Mouse (Mus musculus) adrenal gland, adult 2 months (tissue): Measurements from ENCODE around the gene Smg9. TPM values are rescaled to one million over a fixed set of nuclear protein-coding genes. Genes with fewer than 3 reads are reported as not detected.
"Not testable (repeated sequence)": the region's sequence is repeated elsewhere in the genome, so short reads cannot be mapped to it uniquely, and the experiment has no call there.

Source experiments
- DNase-seq: peaks from one replicate; pipeline ENCODE4 v3.0.0; 2021
- polyA plus RNA-seq: library from polyadenylated mRNA; depleted of rRNA; stranded (reverse); fragments of >200 nt; gene quantifications from 2 replicates; pipeline ENCODE4 v1.2.3, GENCODE M21; 2012
- total RNA-seq, 2 experiments: library from RNA; stranded (reverse); gene quantifications; 2 replicates each; pipeline ENCODE4 v1.2.3; 2021

The Smg9 gene
- total and polyA plus RNA-seq, 3 experiments: 19.7 to 46.0 (median 20.2) TPM

DNA sequence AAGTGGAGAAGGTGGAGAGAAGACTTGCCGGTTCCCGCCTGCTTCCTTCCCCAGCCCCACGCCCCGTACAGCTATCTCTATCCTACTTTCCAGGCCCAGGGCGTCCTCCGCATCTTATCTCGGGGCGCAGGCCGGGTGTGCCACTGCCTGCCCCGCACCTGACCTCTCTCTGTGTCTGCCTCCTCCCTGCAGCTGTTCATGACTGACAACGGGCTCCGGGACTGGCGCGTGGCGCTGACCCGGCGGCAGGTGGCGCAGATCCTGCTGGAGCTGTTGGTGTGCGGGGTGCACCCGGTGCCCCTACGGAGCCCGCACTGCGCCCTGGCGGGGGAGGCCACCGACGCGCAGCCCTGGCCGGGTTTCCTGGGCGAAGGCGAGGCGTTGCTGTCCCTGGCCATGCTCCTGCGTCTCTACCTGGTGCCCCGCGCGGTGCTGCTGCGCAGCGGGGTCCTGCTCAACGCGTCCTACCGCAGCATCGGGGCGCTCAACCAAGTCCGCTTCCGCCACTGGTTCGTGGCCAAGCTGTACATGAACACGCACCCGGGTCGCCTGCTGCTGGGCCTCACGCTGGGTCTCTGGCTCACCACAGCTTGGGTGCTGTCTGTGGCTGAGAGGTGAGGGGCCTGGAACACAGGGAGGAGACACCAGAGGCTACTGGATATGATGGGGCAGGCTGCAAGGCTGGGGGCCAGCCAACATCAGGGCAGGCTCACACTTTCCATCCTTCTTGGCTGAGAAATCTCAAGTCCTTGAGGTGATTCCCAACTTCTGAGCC lies 22.1 kb upstream of the Smg9 start:
- DNase-seq: peak; percentile 71

- DNase-seq: no peak
Measured at GRCm38 (mm10) chr7:24378049-24378701, 21.2 kb upstream of the Smg9 start.

DNA sequence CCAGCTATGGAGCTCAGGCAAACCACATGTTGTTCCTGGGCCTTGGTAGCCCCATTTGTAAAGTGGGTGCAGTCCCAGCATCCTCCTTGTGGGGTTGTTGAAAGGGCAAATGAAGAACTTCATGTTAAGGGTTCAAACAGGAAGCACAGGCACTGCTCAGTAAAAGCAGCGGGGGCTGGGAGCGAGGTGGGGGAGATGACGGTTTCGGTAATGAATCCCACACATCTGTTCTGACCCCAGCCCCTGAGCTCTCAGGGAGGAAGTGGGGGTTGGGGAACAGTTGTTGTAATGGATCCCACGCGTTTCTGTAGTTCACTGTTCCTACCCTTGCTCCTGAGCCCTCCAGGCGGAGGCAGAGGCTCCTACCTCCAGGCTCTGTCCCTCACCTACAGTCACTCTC lies 19.5 kb upstream of the Smg9 start:
- DNase-seq: no peak

DNA sequence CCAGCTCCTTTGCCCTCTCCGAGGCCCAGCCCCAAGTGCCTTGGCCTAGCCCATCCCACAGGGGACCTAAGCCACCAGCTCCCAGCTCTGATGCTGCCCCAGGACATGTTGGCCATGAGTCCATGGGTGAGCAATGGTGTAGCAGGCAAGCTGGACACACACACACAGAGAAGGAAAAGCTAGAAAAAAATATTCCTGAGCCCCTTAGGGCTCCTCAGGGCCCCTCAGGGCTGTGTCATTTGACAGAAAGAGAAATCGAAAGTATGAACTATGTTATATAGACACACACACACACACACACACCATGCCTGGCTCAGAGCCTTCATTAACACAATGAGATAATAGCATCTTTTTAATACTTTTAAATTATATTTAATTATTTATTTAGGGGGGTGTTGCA lies 19.0 kb upstream of the Smg9 start:
- DNase-seq: no peak

DNA sequence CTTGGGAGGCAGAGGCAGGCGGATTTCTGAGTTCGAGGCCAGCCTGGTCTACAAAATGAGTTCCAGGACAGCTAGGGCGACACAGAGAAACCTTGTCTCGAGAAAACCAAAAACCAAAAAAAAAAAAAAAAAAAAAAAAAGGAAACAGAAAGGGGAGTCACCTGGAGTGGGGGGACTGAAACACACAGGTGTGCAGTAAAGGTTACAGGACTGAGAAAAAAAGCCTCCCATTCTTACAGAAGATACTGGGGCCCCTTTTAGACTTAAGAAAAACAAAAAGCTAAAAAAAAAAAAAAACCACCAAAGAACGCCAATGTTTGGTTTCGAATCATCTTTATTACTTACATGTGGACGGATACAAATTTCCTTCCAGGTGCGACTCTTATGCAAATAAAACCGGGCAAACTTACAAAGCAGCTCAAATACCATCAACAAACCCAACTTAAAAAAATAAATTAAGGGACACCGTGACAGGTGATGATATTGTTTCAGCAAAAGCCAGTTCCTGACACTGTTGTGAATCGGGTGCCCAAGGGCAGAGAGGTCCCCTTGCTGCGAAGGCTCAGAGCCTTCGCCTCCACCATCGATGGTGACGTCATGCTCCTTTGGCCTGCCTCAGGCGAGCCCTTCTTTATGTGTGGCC lies 16.6 kb upstream of the Smg9 start:
- no peak for DNase-seq

GRCm38 (mm10) chr7:24384070-24384469 lies 15.3 kb upstream of the Smg9 start:
- DNase-seq: no peak

DNA sequence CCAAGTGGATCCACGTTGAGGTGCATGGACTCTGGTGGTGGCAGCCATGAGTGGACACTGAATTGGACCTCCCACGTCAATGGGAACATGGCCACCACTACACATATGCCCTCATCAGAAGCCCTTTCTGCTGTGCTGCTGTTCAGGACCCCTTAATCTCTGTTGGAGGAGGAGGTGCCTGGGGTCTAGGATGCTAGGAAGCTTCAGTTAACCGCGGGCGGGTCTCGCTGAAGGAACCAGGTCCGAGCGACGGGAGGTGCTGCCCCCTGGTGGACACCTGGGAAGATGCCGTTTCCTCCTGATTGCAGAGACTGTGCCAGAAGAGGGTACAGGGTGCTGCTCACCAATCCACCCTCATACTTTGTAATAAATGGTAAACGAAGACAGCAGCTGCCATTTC lies 14.6 kb upstream of the Smg9 start:
- DNase-seq: peak; percentile 74

GRCm38 (mm10) chr7:24387059-24387556 lies 12.3 kb upstream of the Smg9 start:
- DNase-seq: peak; percentile 96

DNA sequence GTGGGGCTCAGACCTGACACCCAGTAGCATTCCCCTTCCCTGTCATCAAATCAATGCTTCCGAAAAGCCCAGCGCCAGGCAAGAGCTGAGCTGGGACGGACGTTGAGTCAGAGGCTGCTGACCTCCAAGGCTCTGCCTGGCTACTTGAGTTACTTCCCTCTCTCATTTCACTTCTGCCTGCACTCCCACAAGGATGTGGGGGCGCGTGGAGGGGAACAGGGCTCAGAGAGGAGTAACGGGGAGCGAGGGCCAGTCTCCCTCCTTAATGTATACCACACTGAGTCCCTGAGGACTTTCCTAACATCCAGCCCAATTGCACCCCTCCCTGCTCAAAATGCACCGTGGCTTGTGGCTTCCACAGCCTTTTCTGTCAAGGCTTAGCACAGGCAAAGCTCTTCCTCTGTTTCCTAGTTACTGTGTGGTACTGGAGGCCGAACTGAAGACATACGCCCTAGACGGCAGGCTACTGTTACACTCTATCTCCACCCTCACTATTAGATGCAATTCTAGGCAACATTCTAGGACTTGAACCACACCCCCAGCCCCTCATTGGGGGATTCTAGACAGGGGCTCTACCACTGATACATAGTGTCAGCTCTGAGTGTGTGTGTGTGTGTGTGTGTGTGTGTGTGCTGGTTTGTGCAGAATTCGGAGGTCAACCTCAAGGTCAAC lies 9.8 kb upstream of the Smg9 start:
- DNase-seq: peak; percentile 61

GRCm38 (mm10) chr7:24390512-24390911 lies 8.9 kb upstream of the Smg9 start:
- no peak for DNase-seq

DNA sequence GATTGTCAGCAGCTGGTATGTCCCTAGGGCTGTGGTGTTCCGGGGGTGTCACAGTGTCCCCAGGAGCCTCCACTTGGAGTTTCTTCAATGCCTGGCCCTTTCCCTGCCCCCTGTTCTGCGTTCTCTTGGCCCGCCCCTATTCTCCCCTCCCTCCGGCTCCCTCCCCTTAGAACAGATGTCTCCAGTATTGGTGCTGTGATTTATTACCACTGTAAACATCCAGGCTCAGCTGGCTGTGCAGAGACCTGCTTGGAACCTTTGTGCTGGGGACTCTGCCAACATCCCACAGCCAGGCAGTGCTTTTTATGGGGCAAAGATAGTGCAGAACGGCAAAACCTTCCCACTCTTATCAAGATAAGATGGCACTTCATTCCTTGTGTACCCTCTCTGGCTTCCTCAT lies 8.3 kb upstream of the Smg9 start:
- DNase-seq: peak; percentile 45

DNA sequence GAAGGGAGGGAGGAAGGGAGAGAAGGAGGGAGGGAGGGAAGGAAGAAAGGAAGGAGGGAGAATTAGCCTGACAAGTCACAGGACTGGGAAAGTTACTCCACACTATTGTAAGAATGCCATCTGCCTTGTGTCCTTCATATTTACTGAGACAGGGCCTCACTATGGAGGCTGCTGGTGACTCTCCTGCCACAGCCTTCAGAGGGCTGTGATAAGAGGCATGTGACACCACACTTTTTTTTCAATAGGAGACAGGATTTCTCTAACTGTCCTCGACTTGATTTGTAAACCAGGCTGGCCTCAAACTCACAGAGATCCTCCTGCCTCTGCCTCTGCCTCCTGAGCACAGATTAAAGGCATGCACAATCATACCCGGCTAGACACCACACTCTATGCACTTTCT lies 7.7 kb upstream of the Smg9 start:
- no peak for DNase-seq

DNA sequence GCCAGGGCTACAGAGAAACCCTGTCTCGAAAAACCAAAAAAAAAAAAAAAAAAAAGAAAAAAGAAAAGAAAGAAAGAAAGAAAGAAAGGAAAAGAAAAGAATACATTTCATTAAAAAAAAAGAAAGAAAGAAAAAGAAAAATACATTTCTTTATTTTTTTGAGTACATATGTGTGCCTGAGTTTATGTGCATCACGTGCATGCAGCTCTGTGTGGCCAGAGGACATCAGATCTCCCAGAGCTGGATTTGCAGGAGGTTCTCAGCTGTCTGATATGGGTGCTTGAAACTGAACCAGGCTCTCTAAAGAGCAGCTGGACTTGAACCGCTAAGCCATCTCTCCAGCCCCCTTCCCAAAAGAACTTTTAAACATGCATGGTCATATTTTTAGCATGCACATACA lies 5.4 kb upstream of the Smg9 start:
- DNase-seq: no peak

DNA sequence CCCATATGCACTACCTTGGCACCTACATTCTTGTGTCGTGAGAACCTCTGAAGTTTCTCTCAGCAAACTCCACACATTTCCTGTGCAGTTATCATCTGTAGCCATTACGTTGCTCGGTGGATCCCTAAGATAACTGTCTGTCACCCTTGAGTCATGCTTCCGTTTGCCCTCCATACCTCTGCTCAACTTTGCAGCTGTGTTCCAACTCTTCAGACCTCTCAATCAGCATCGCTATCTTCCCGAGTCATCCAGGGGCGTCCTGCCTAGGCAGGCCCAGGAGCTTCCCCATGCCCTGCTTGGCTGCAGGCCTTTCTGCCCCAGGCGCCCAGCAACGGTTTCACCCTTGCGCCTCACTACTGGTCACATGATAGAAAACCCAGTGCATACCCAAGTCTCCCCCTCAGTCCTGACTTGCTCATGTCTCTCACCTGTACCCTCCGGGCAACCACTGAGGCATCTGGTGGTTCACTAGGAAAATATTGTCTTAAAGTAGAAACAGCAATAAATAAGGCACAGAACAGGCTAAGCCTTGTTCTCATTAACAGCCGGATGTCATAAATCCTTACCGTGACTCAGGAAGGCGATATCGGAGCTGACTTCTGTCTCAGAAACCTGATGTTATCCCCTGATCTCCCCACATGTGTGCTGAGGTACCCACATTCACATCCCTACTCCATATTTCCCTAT lies 4.8 kb upstream of the Smg9 start:
- no peak for DNase-seq

- no peak for DNase-seq
Measured at GRCm38 (mm10) chr7:24396832-24397231, 2.6 kb upstream of the Smg9 start.

GRCm38 (mm10) chr7:24398364-24398913 lies 980 bp upstream of the Smg9 start:
- no peak for DNase-seq

- DNase-seq: no peak
Measured at GRCm38 (mm10) chr7:24400082-24400452, 648 bp downstream of the Smg9 start.

DNA sequence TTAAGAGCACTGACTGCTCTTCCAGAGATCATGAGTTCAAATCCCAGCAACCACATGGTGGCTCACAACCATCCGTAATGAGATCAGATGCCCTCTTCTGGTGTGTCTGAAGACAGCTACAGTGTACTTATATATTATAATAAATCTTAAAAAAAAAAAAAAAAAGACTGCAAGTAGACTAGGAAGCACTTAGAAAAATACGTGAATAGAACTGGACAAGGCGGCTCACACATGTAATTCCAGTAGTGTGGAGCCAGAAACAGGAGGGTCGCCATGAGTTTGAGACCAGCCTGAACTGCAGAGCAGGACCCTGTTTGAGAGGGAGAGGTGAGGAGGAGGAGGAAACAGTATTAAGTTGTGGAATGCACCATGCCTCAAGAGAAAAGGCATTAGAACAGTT lies 1.1 kb downstream of the Smg9 start:
- not testable (repeated sequence) for DNase-seq

- DNase-seq: no peak
Measured at GRCm38 (mm10) chr7:24402851-24403250, 3.4 kb downstream of the Smg9 start.

DNA sequence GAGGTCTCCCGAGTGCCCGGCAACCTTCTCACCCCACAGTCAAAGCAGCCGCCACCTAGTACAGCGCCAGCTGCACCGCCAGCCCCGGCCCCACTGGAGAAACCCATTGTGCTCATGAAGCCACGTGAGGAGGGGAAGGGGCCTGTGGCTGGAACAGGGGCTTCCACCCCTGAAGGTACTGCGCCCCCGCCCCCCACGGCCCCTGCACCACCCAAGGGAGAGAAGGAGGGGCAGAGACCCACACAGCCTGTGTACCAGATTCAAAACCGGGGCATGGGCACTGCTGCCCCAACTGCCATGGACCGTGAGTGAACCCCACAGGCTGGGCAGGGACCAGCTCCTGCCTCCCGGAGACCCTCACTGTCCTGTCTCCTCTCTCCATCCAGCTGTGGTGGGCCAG lies 6.2 kb downstream of the Smg9 start:
- DNase-seq: no peak

- peak; percentile 74 for DNase-seq
Measured at GRCm38 (mm10) chr7:24406528-24407344, 7.3 kb downstream of the Smg9 start.
